Mouse (Mus musculus) retina, postnatal 7 days (tissue): Measurements from ENCODE around the gene Rph3al.

Source experiments
- DNase-seq: peaks from one replicate; pipeline ENCODE4 v3.0.0-alpha.2; 2012; ENCODE audit warnings: low read depth, low spot score

The Rph3al gene

DNA sequence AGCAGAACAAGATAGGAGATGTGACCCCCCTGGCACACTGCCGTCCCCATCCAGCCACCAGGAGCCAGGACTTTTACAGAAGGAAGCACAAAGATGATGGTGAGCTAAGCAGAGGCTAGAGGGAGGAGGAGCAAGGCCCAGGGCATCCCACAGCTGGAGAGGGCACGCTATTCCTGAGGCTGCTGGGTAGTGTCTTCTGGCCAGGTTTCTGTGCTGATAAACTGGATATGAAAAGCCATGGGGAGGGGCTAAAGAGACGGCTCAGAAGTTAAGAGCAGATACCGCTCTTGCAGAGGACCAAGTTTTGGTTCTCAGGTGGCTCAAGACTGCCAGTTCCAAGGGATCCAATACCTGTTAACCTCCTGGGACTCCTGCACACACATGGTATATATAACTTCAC lies 76.6 kb downstream of the Rph3al start:
- no peak for DNase-seq

DNA sequence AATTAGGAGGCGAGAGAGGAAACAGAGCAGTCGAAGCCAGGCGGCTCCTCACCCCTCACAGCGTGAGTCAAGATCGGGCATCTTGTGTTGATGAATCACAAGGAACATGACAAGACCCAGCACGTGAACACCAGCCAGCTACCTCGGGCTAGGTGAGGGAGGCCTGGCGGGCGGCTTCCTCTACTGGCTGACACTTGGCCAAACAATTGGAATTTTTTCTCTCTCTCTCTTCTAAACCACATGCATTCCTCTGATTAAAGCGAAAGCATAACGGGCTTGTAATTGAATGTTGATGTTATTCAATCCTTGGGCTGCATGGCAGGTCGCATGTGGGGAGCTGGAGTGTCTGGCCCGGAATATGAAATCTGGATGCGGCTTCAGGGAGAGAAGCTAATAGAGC lies 77.0 kb downstream of the Rph3al start:
- no peak for DNase-seq

- DNase-seq, result no peak
These were observed 78.8 kb downstream of the Rph3al start for GRCm38 (mm10) chr11:75859460-75859859.

DNA sequence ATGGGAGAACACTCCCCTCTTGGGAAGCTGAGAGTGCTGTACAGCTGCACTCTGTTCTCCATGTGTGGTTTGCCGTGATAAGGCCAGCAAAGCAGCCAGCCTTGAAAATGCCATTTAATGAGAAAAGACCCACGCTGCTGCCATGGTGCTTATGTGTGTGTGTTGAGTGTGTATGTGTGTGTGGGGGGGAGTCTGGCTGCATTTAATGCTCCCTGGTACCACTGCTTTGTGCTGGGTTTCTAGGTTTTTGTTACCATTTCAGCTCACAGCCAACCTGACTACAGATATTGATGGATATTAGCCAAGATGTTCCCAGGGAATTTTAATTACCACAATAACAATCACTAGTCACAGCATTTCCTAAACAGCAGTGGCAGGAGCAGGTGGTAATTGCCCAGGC lies 79.3 kb downstream of the Rph3al start:
- DNase-seq, result no peak

GRCm38 (mm10) chr11:75857781-75858180 lies 80.4 kb downstream of the Rph3al start:
- no peak for DNase-seq

- DNase-seq, result no peak
These were observed 83.9 kb downstream of the Rph3al start for GRCm38 (mm10) chr11:75854327-75854726.

DNA sequence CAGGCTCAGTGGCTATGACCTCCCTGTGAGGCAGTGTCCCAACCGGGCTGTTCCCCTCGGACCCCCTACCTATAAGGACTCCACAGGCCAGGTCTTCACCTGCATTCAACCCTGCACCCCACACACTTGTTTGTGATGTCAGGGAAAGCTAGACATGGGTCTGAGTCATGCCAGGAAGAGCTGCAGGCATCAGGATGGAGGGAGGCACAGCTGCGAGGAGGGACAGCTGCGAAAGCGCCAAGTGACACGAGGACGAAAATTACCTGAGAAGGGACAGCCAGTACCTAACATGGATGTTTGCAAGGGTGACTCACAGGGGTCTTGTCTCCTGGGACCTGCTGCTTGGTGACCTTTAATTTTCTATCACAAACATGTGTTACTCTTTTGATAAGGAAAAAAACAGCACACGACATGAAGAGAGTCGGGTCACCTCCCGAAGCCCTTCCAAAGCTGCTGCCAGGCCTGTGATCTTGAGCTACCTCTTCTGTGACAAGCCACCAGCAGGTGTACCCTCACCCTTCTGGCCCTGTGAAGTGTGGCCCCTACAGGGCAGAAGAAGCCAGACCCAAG lies 85.1 kb downstream of the Rph3al start:
- DNase-seq, result no peak

DNA sequence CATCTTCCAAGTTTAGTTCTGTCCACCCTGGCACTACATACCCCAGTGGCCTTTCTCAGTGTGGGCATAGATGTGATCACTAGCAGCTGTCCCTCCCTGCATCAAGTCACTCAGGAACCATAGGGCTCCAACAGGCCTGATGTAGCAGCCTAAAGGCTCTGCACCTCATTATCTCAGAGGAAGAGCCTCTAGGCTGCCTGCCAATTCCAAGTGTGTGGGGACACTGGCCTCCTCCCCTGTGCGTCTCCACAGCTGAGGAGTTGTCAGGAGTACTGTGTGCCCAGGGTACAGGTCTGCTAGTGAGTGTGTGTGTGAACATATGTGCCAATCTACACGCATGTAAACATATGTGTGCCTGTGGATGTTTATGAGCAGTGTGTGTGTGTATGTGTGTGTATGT lies 85.7 kb downstream of the Rph3al start:
- no peak for DNase-seq

DNA sequence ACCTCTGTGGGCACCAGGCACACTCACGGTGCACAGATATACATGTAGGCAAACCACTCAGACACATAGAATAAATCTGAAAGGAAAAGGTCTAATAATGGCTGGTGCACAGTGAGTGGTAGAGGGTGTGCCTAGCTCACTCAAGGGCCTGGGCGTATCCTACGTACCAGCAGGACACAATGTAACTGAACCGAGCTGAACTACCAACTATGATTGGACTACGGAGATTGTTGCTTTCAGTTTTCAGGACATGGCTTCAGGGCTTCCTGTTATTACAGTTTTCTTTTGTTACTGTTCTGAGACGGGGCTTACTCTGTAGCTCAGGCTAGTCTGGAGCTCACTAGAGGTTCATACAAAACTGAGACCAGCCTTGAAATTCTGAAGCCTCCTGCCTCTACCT lies 88.7 kb downstream of the Rph3al start:
- DNase-seq, result no peak

- DNase-seq, result no peak
These were observed 91.6 kb downstream of the Rph3al start for GRCm38 (mm10) chr11:75846589-75846988.

- DNase-seq, result no peak
These were observed 92.6 kb downstream of the Rph3al start for GRCm38 (mm10) chr11:75845675-75846074.

DNA sequence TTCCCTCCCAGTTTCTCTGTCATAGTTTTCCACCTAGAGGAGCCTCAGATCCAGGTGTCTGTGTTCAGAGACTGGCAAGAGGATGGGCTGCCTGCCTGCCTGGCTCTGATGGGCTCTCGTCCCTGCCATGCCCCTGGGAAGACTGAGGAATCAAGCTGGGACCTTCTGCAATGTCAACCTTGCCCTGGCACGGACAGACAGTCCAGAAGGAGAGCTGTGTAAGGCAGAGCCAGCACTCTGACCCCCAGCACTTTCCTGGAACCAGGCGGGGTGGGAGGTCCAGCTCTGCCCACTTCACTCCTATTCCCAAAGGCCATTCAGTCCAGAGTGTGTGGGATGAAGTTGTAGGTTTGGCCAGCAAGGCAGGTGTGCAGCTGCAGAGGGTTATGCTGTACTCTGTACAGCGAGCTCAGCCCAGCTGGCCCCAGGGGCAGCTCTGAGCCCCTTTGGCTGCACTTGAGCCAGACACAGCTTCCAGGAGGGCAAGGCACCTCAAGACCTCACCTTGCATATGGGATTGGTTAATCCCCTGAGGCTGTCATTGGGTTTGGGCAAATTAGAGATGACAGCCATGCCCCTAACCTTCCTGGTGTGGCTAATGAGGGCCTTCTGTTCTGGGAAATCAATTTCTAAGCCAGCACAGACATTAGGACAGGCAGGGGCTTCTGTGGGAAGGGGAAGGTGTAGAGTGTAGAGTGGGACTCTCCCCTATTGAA lies 95.2 kb downstream of the Rph3al start:
- DNase-seq, result no peak

- no peak for DNase-seq
These were observed 96.7 kb downstream of the Rph3al start for GRCm38 (mm10) chr11:75841503-75841902.

DNA sequence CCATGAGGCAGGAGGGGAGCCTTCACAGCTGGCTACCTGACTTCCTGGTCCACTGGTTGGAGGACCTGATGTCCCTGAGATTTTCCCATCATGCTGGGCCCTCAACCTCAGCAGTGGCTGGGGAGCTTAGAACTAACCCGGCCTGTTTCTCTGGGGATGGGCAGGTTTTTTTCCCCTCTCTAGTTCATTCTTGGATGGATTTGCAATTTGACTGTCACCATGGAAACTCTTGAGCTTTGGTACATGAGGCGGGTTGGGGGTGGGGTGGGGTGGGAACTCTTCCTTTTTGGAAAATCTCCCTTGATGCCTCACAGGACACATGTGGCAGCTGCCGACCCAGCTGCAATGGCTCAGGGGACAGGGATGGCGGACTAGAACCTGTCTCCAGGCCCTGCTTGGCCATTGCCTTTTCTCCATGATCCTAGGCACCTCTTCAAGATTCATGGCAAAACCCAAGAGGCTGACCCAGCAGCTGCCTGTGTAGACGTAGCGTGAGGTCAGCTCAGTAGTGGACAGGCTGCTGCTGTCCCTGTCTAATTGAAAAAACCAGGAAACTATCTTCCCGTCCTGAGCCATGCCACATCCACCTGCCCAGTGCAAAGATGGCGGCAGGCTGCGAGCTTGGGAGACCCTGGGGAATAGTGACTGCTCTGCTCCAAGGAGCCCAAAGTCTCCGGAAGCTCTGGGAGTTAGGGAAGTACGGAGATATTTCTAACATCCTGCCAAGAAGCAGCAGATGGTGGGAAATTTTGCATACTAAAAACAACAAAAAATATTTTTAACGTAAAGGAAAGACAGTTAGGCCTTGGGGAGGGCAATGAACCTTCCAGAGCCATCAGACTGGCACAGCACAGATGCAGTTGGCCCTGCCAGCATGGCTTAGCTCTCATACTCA lies 98.4 kb downstream of the Rph3al start:
- DNase-seq, result no peak

DNA sequence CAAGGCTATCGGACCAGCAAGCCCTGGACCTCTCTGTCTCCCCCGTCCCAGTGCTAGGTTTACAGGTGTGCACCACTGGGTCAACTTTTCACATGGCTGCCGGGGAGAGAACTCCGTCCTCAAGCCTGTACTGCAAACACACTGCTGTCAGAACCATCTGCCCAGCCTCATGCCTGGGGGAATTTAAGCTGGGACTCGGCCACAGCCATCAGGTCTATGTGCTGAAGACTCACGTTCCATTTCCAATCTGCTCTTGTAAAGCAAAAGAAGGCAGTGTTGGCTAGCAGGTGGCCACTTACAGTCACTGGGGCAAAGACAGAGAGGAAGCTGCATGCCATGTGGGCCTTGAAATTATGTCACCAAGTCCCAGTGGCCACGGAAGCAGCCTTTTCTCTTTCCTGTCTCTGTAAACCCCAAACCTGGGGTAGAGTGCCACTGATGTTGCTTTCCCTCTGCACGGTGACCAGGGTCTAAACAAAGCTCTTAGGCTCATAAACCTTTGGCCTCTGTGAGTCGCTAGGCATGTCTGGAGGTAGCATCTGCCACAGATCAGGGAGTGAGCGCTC lies 99.3 kb downstream of the Rph3al start:
- DNase-seq, result no peak

GRCm38 (mm10) chr11:75836240-75836610 lies 102.0 kb downstream of the Rph3al start:
- DNase-seq, result no peak

- no peak for DNase-seq
These were observed 102.5 kb downstream of the Rph3al start for GRCm38 (mm10) chr11:75835587-75836239.

- DNase-seq, result no peak
These were observed 105.1 kb downstream of the Rph3al start for GRCm38 (mm10) chr11:75833081-75833480.

- DNase-seq, result no peak
These were observed 107.8 kb downstream of the Rph3al start for GRCm38 (mm10) chr11:75830386-75830785.

DNA sequence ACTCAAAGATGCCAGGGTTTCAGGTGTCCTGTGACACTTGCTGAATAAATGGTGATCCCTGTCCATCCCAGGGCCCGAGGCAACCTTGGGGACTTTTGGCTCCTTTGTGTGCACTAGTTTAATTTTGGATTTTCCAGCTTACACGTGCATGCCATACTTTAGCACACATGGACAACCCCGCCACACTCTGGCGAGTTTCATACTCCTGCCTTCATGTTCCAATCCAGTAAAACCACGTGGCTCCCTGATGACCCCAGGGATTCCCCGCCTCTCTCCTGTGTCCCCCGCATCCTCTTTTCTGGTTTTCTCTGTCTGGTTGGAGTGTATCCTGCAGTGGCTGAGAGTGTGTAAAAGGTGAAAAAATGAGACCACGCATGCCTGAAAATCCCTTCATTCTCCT lies 110.8 kb downstream of the Rph3al start:
- DNase-seq, result no peak

GRCm38 (mm10) chr11:75823506-75823905 lies 114.7 kb downstream of the Rph3al start:
- DNase-seq, result no peak

DNA sequence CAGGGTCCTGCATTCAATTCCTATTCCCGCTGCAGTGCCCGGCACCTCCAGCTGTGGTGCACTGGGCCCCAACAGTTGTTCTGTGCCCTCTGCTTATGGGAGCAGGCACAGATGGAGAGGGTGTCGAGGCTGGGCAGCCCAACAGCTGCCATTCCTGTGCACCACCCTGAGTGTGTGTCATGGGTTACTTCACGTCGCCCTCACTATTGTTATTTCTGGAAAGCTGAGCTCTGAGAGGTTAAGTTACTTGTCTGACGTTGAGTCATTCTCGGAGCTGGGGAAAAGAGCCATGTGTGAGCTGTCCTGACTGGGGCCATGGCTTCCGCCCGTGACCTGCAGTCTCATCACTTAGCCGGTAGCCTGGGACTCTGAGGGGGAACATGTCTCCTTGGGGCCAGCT lies 125.1 kb downstream of the Rph3al start:
- DNase-seq, result no peak
